Mouse (Mus musculus) C2C12 (cell line): ENCODE results near the gene Ramp2.

ENCODE experiments used
- CTCF ChIP-seq: IDR thresholded peaks from one replicate; pipeline ENCODE4 v1.5.1; 2011; ENCODE audit not compliant: control insufficient read depth, insufficient read depth, insufficient read length
- MAX ChIP-seq: IDR thresholded peaks from one replicate; pipeline ENCODE4 v1.6.1; 2011; ENCODE audit warnings: mild to moderate bottlenecking, control low read depth
- USF1 ChIP-seq: IDR thresholded peaks from one replicate; pipeline ENCODE4 v1.6.1; 2011; ENCODE audit warnings: low read depth, mild to moderate bottlenecking, control low read depth, moderate library complexity

GRCm38 (mm10) chr11:101262272-101262967, 16.6 kb downstream of the Ramp2 start:
- TF ChIP-seq USF1 = no peak
- no peak for TF ChIP-seq CTCF
- no peak for TF ChIP-seq MAX
